ENCODE assay signal across 18 mouse cellular contexts in genomic region chr7:90252946-90253345, GRCm38 (mm10). TPM values are rescaled to one million over a fixed set of nuclear protein-coding genes. Genes with fewer than 3 reads are reported as not detected.
DNase-seq lines count a peak whose midpoint lies in the region; ATAC-seq and TF ChIP-seq lines count a peak whose summit lies in the region.
"Had no signal": no experiment of that assay in that cellular context is flagged by ENCODE, and none has a peak within 500 bp of the region (broad histone marks: within the 10 kb centered on the region; RNA-seq: fewer than 3 reads in every experiment).

No protein-coding gene starts in this region.

- no peak overlapping the region for H3K4me3 ChIP-seq in hindbrain, embryonic 11.5 days (ENCODE audit: low read depth, low read length)
- no peak overlapping the region for H3K4me3 ChIP-seq in hindbrain, embryonic 12.5 days
- H3K4me3 ChIP-seq in lung, embryonic 14.5 days (ENCODE audit: low read depth, low read length) = no peak overlapping the region
- H3K4me3 ChIP-seq: erythroblast, embryonic 14.5 days; midbrain, embryonic 15.5 days had no signal

- TF ChIP-seq CTCF in lung, embryonic 14.5 days (IDR thresholded peaks at IDR 0.05; ENCODE audit: low read depth) = peak; percentile 54

- no peaks in the 10 kb centered on the region for H3K36me3 ChIP-seq in hindbrain, embryonic 11.5 days (ENCODE audit: control insufficient read depth, insufficient read depth, low read length)
- no peaks in the 10 kb centered on the region for H3K36me3 ChIP-seq in hindbrain, embryonic 12.5 days
- H3K36me3 ChIP-seq in lung, embryonic 14.5 days (ENCODE audit: insufficient read depth) = no peaks in the 10 kb centered on the region
- H3K36me3 ChIP-seq: midbrain, embryonic 15.5 days had no signal

- H3K4me2 ChIP-seq in hindbrain, embryonic 11.5 days (replicated peaks; ENCODE audit: low read depth, low read length) = no peak overlapping the region
- H3K4me2 ChIP-seq in hindbrain, embryonic 12.5 days (replicated peaks) = no peak overlapping the region
- no peak overlapping the region for H3K4me2 ChIP-seq in lung, embryonic 14.5 days
- H3K4me2 ChIP-seq: midbrain, embryonic 15.5 days had no signal

- WGBS in hindbrain, embryonic 11.5 days = 82% methylated on average over 5 of the region's 5 CpGs
- WGBS in hindbrain, embryonic 12.5 days = 78% methylated on average over 5 of the region's 5 CpGs
- 64% methylated on average over 5 of the region's 5 CpGs for WGBS in lung, embryonic 14.5 days

- no peaks in the 10 kb centered on the region for H3K27me3 ChIP-seq in hindbrain, embryonic 11.5 days (ENCODE audit: control insufficient read depth, insufficient read depth, low read length)
- no peaks in the 10 kb centered on the region for H3K27me3 ChIP-seq in hindbrain, embryonic 12.5 days
- H3K27me3 ChIP-seq in lung, embryonic 14.5 days (ENCODE audit: insufficient read depth, low read length) = no peaks in the 10 kb centered on the region
- H3K27me3 ChIP-seq: midbrain, embryonic 15.5 days had no signal

- no peak overlapping the region for H3K27ac ChIP-seq in hindbrain, embryonic 11.5 days (ENCODE audit: low read depth, low read length)
- no peak overlapping the region for H3K27ac ChIP-seq in hindbrain, embryonic 12.5 days
- no peak overlapping the region for H3K27ac ChIP-seq in lung, embryonic 14.5 days (ENCODE audit: low read depth)
- H3K27ac ChIP-seq: midbrain, embryonic 15.5 days had no signal

- ATAC-seq in hindbrain, embryonic 11.5 days (ENCODE audit: low FRiP score) = no peak
- no peak for ATAC-seq in hindbrain, embryonic 12.5 days (ENCODE audit: low FRiP score)
- ATAC-seq in lung, embryonic 14.5 days (ENCODE audit: insufficient read depth) = no peak
- ATAC-seq in megakaryocyte progenitor cell, adult 5-6 weeks (replicated peaks; ENCODE audit: poor library complexity) = peak; percentile 50; the same call in 1 of the 2 replicates
- ATAC-seq: midbrain, embryonic 15.5 days had no signal

- H3K9me3 ChIP-seq in hindbrain, embryonic 11.5 days (ENCODE audit: control insufficient read depth, low read length) = no peaks in the 10 kb centered on the region
- H3K9me3 ChIP-seq in hindbrain, embryonic 12.5 days (replicated peaks) = no peaks in the 10 kb centered on the region
- no peaks in the 10 kb centered on the region for H3K9me3 ChIP-seq in lung, embryonic 14.5 days (ENCODE audit: low read depth, low read length)
- H3K9me3 ChIP-seq: midbrain, embryonic 15.5 days had no signal

- H3K9ac ChIP-seq in hindbrain, embryonic 11.5 days (ENCODE audit: low read depth, low read length) = no peak overlapping the region
- H3K9ac ChIP-seq in hindbrain, embryonic 12.5 days = no peak overlapping the region
- H3K9ac ChIP-seq in lung, embryonic 14.5 days = no peak overlapping the region
- H3K9ac ChIP-seq: midbrain, embryonic 15.5 days had no signal

- peak; percentile 19 for DNase-seq in hindbrain, embryonic 11.5 days (ENCODE audit: low spot score)
- DNase-seq in lung, embryonic 14.5 days = peak; percentile 50
- DNase-seq in lung, postnatal 25 days (ENCODE audit: low spot score) = no peak
- peak; percentile 48 for DNase-seq in R1 (ENCODE audit: low read depth, low spot score)
- DNase-seq in B cell, adult 2 months = no peak
- no peak for DNase-seq in cerebellum, postnatal 14 days
- DNase-seq: adrenal gland, postnatal 25 days; cerebellum, adult 9-11 months; gastrocnemius, postnatal 14 days; lung, adult 2 months; right cerebral cortex, postnatal 25 days had no signal

- H3K4me1 ChIP-seq in hindbrain, embryonic 11.5 days (replicated peaks; ENCODE audit: control insufficient read depth, insufficient read depth, low read length) = no peaks in the 10 kb centered on the region
- no peaks in the 10 kb centered on the region for H3K4me1 ChIP-seq in hindbrain, embryonic 12.5 days
- H3K4me1 ChIP-seq in lung, embryonic 14.5 days (ENCODE audit: insufficient read depth) = no peaks in the 10 kb centered on the region
- H3K4me1 ChIP-seq: midbrain, embryonic 15.5 days had no signal

RNA-seq across cellular contexts. Expression of gene Ccdc83, which starts 12.6 kb away (rescaled TPM):
- not detected in 2 replicates for polyA plus RNA-seq in hindbrain, embryonic 11.5 days (2014; fragmentation: Nextera tagmentation; extraction: Ambion mirVana)
- polyA plus RNA-seq in hindbrain, embryonic 12.5 days (2016; fragmentation: Nextera tagmentation; extraction: Ambion mirVana) = not detected in 2 replicates
- polyA plus RNA-seq in lung, embryonic 14.5 days (2014; fragmentation: Nextera tagmentation; extraction: Ambion mirVana) = not detected in 2 replicates
- not detected in 2 replicates for total RNA-seq in megakaryocyte progenitor cell, adult 5-6 weeks (2015)
- not detected in 2 replicates for total RNA-seq in megakaryocyte progenitor cell, adult 5-6 weeks (2017)
- total RNA-seq: adrenal gland, postnatal 25 days; heart, postnatal 10 days; left cerebral cortex, postnatal 36 days; neutrophil, adult 5-6 weeks had no signal
- polyA plus RNA-seq: erythroblast, embryonic 14.5 days; midbrain, embryonic 15.5 days had no signal

RNA-seq across cellular contexts. Expression of gene Sytl2, which starts 49.1 kb away (rescaled TPM):
- polyA plus RNA-seq in hindbrain, embryonic 11.5 days (2014; fragmentation: Nextera tagmentation; extraction: Ambion mirVana) = 2.8 and 5.0 TPM in 2 replicates
- polyA plus RNA-seq in hindbrain, embryonic 12.5 days (2016; fragmentation: Nextera tagmentation; extraction: Ambion mirVana) = 5.6 and 6.7 TPM in 2 replicates
- polyA plus RNA-seq in lung, embryonic 14.5 days (2014; fragmentation: Nextera tagmentation; extraction: Ambion mirVana) = 3.7 and 4.0 TPM in 2 replicates
- 0.10 TPM in 1 of 2 replicates, not detected in the other for total RNA-seq in megakaryocyte progenitor cell, adult 5-6 weeks (2015)
- 0.17 and 1.0 TPM in 2 replicates for total RNA-seq in megakaryocyte progenitor cell, adult 5-6 weeks (2017)

Comparison
In these comparisons a context has a peak if more than half of its experiments do, and no peak if none do; other contexts are left out.
1. DNase-seq: peak in hindbrain, embryonic 11.5 days (single experiment), lung, embryonic 14.5 days (single experiment) and R1 (single experiment); none in lung, postnatal 25 days (single experiment), B cell, adult 2 months (0 of 2) and cerebellum, postnatal 14 days (0 of 2).